18 mouse cellular contexts compared by ENCODE assay signal in genomic region chr1:91003522-91004253, GRCm38 (mm10). TPM values are rescaled to one million over a fixed set of nuclear protein-coding genes. Genes with fewer than 3 reads are reported as not detected.
"Had no signal": no experiment of that assay in that cellular context is flagged by ENCODE, and none has a peak within 500 bp of the region (broad histone marks: within the 10 kb centered on the region; RNA-seq: fewer than 3 reads in every experiment).

No protein-coding gene starts in this region.

- H3K27me3 ChIP-seq: limb, embryonic 13.5 days; midbrain, embryonic 13.5 days; neural tube, embryonic 12.5 days had no signal

- H3K36me3 ChIP-seq: limb, embryonic 13.5 days; midbrain, embryonic 13.5 days; neural tube, embryonic 12.5 days had no signal

- H3K9me3 ChIP-seq: limb, embryonic 13.5 days; midbrain, embryonic 13.5 days; neural tube, embryonic 12.5 days had no signal

- H3K4me2 ChIP-seq: limb, embryonic 13.5 days; midbrain, embryonic 13.5 days; neural tube, embryonic 12.5 days had no signal

- DNase-seq: kidney, postnatal 14 days; left cerebral cortex, postnatal 4 days; lung, adult 18-20 months; thymus, postnatal 4 days had no signal

- H3K9ac ChIP-seq: limb, embryonic 13.5 days; liver, embryonic 14.5 days; midbrain, embryonic 13.5 days; neural tube, embryonic 12.5 days had no signal

- H3K4me3 ChIP-seq: limb, embryonic 13.5 days; midbrain, embryonic 13.5 days; neural tube, embryonic 12.5 days had no signal

- H3K27ac ChIP-seq: limb, embryonic 13.5 days; liver, embryonic 14.5 days; midbrain, embryonic 13.5 days; neural tube, embryonic 12.5 days; stomach, postnatal 0 days had no signal

- ATAC-seq: midbrain, embryonic 13.5 days had no signal

RNA-seq across cellular contexts. Expression of gene Rab17, which starts 34.2 kb away (rescaled TPM):
- total RNA-seq: layer of hippocampus, adult 8-10 months; layer of hippocampus, postnatal 14 days; left cerebral cortex, adult 18-20 months; left cerebral cortex, postnatal 4 days; neutrophil, adult 5-6 weeks had no signal
- polyA plus RNA-seq: midbrain, embryonic 13.5 days; neural tube, embryonic 12.5 days had no signal

RNA-seq across cellular contexts. Expression of gene Prlh, which starts 50.8 kb away (rescaled TPM):
- total RNA-seq: layer of hippocampus, adult 8-10 months; layer of hippocampus, postnatal 14 days; left cerebral cortex, adult 18-20 months; left cerebral cortex, postnatal 10 days; left cerebral cortex, postnatal 4 days; liver, adult 2 months; megakaryocyte-erythroid progenitor cell, adult 5-6 weeks; neutrophil, adult 5-6 weeks had no signal
- polyA plus RNA-seq: large intestine, adult 2 months; limb, embryonic 13.5 days; liver, adult 2 months; liver, embryonic 14.5 days; lung, embryonic 16.5 days; midbrain, embryonic 13.5 days; neural tube, embryonic 12.5 days; stomach, postnatal 0 days had no signal
